In genomic region chr2:122863343-122863970, GRCm38 (mm10) we compare ENCODE assay signal across 16 mouse cellular contexts.
DNase-seq lines count a peak whose midpoint lies in the region; ATAC-seq and TF ChIP-seq lines count a peak whose summit lies in the region.
"Had no signal": no experiment of that assay in that cellular context is flagged by ENCODE, and none has a peak within 500 bp of the region (broad histone marks: within the 10 kb centered on the region; RNA-seq: fewer than 3 reads in every experiment).

No protein-coding gene starts in this region.

- H3K9ac ChIP-seq in forebrain, embryonic 12.5 days, result no peak overlapping the region
- no peak overlapping the region for H3K9ac ChIP-seq in forebrain, embryonic 16.5 days (replicated peaks; ENCODE audit: low read depth, low read length)
- H3K9ac ChIP-seq in hindbrain, embryonic 16.5 days (ENCODE audit: low read depth, low read length), result no peak overlapping the region
- no peak overlapping the region for H3K9ac ChIP-seq in midbrain, postnatal 0 days (replicated peaks; ENCODE audit: low read length, poor library complexity, severe bottlenecking)
- H3K9ac ChIP-seq: forebrain, embryonic 15.5 days; heart, embryonic 13.5 days; liver, postnatal 0 days had no signal

- ATAC-seq in forebrain, embryonic 12.5 days (ENCODE audit: low FRiP score), result peak; percentile 72; the same call in 1 of the 2 replicates
- ATAC-seq in forebrain, embryonic 16.5 days, result no peak
- peak; percentile 64; the same call in 1 of the 2 replicates for ATAC-seq in hindbrain, embryonic 16.5 days
- no peak for ATAC-seq in midbrain, postnatal 0 days (ENCODE audit: low FRiP score)
- ATAC-seq: forebrain, embryonic 15.5 days; intestine, embryonic 16.5 days; liver, postnatal 0 days had no signal

- H3K27ac ChIP-seq in forebrain, embryonic 12.5 days, result no peak overlapping the region
- H3K27ac ChIP-seq in forebrain, embryonic 16.5 days (ENCODE audit: low read length), result no peak overlapping the region
- H3K27ac ChIP-seq in hindbrain, embryonic 16.5 days (ENCODE audit: low read depth, low read length), result no peak overlapping the region
- no peak overlapping the region for H3K27ac ChIP-seq in midbrain, postnatal 0 days (ENCODE audit: low read depth, low read length)
- H3K27ac ChIP-seq: forebrain, embryonic 15.5 days; gastrocnemius, adult 2 months; heart, embryonic 13.5 days had no signal

- H3K9me3 ChIP-seq in forebrain, embryonic 12.5 days, result no peaks in the 10 kb centered on the region
- H3K9me3 ChIP-seq in forebrain, embryonic 16.5 days (ENCODE audit: control insufficient read depth, low read length), result no peaks in the 10 kb centered on the region
- no peaks in the 10 kb centered on the region for H3K9me3 ChIP-seq in hindbrain, embryonic 16.5 days (ENCODE audit: control insufficient read depth, low read length)
- H3K9me3 ChIP-seq in midbrain, postnatal 0 days (ENCODE audit: low read length), result no peaks in the 10 kb centered on the region
- H3K9me3 ChIP-seq: forebrain, embryonic 15.5 days; heart, embryonic 13.5 days had no signal

- no peaks in the 10 kb centered on the region for H3K36me3 ChIP-seq in forebrain, embryonic 12.5 days (replicated peaks)
- no peaks in the 10 kb centered on the region for H3K36me3 ChIP-seq in forebrain, embryonic 16.5 days (ENCODE audit: control insufficient read depth, insufficient read depth)
- no peaks in the 10 kb centered on the region for H3K36me3 ChIP-seq in hindbrain, embryonic 16.5 days (ENCODE audit: control insufficient read depth, insufficient read depth, low read length)
- no peaks in the 10 kb centered on the region for H3K36me3 ChIP-seq in midbrain, postnatal 0 days (ENCODE audit: insufficient read depth, low read length)
- H3K36me3 ChIP-seq: forebrain, embryonic 15.5 days; heart, embryonic 13.5 days had no signal

- H3K27me3 ChIP-seq in forebrain, embryonic 12.5 days, result no peaks in the 10 kb centered on the region
- H3K27me3 ChIP-seq in forebrain, embryonic 16.5 days (replicated peaks; ENCODE audit: control insufficient read depth, insufficient read depth, low read length), result no peaks in the 10 kb centered on the region
- no peaks in the 10 kb centered on the region for H3K27me3 ChIP-seq in hindbrain, embryonic 16.5 days (replicated peaks; ENCODE audit: control insufficient read depth, insufficient read depth, low read length)
- H3K27me3 ChIP-seq in midbrain, postnatal 0 days (ENCODE audit: insufficient read depth, low read length), result no peaks in the 10 kb centered on the region
- H3K27me3 ChIP-seq: forebrain, embryonic 15.5 days; heart, embryonic 13.5 days had no signal

- H3K4me2 ChIP-seq in forebrain, embryonic 12.5 days, result no peak overlapping the region
- H3K4me2 ChIP-seq in forebrain, embryonic 16.5 days (ENCODE audit: low read length), result no peak overlapping the region
- no peak overlapping the region for H3K4me2 ChIP-seq in hindbrain, embryonic 16.5 days (ENCODE audit: low read length)
- peak overlapping the region; percentile 20 for H3K4me2 ChIP-seq in midbrain, postnatal 0 days (ENCODE audit: low read depth, low read length, poor library complexity, severe bottlenecking)
- H3K4me2 ChIP-seq: forebrain, embryonic 15.5 days; heart, embryonic 13.5 days had no signal

- H3K4me1 ChIP-seq in forebrain, embryonic 12.5 days, result no peaks in the 10 kb centered on the region
- H3K4me1 ChIP-seq in forebrain, embryonic 16.5 days (replicated peaks; ENCODE audit: control insufficient read depth, insufficient read depth, low read length), result no peaks in the 10 kb centered on the region
- no peaks in the 10 kb centered on the region for H3K4me1 ChIP-seq in hindbrain, embryonic 16.5 days (ENCODE audit: control insufficient read depth, insufficient read depth, low read depth, low read length)
- H3K4me1 ChIP-seq in midbrain, postnatal 0 days (ENCODE audit: insufficient read depth, low read length), result no peaks in the 10 kb centered on the region
- H3K4me1 ChIP-seq: forebrain, embryonic 15.5 days; heart, embryonic 13.5 days had no signal

- H3K4me3 ChIP-seq in forebrain, embryonic 12.5 days (replicated peaks), result no peak overlapping the region
- H3K4me3 ChIP-seq in forebrain, embryonic 16.5 days (replicated peaks; ENCODE audit: low read length), result no peak overlapping the region
- H3K4me3 ChIP-seq in hindbrain, embryonic 16.5 days (ENCODE audit: low read length), result no peak overlapping the region
- H3K4me3 ChIP-seq in midbrain, postnatal 0 days (ENCODE audit: low read depth, low read length), result no peak overlapping the region
- H3K4me3 ChIP-seq: forebrain, embryonic 15.5 days; gastrocnemius, adult 2 months; heart, embryonic 13.5 days had no signal

- no peak for TF ChIP-seq CTCF in brain, embryonic 14.5 days (IDR thresholded peaks at IDR 0.05; ENCODE audit: borderline replicate concordance, extremely low read depth, insufficient read depth, insufficient read length)
- peak; percentile 31 for TF ChIP-seq CTCF in midbrain, postnatal 0 days (IDR thresholded peaks at IDR 0.05)

- DNase-seq in brain, embryonic 14.5 days (ENCODE audit: low read depth), result peak; percentile 58
- DNase-seq in midbrain, postnatal 0 days (ENCODE audit: low spot score), result peak; percentile 27
- DNase-seq in urinary bladder, postnatal 25 days (ENCODE audit: low spot score), result no peak
- DNase-seq in urinary bladder, postnatal 4 days (ENCODE audit: low spot score in 2 of 2), result no peak
- DNase-seq: gastrocnemius, adult 2 months; heart, postnatal 36 days; liver; liver, postnatal 0 days; right cerebral cortex, adult 18-20 months; thymus, adult 2 months had no signal

- 80% methylated on average over 15 of the region's 15 CpGs for WGBS in forebrain, embryonic 12.5 days
- WGBS in forebrain, embryonic 16.5 days, result 78% methylated on average over 15 of the region's 15 CpGs
- WGBS in hindbrain, embryonic 16.5 days, result 56% methylated on average over 15 of the region's 15 CpGs
- 51% methylated on average over 15 of the region's 15 CpGs for WGBS in midbrain, postnatal 0 days

- no peak for TF ChIP-seq POLR2A in brain, embryonic 14.5 days (IDR thresholded peaks at IDR 0.05; ENCODE audit: borderline replicate concordance, extremely low read depth, insufficient read depth, insufficient read length, poor library complexity, severe bottlenecking)

Comparison
In these comparisons a context has a peak if more than half of its experiments do, and no peak if none do; other contexts are left out.
1. ATAC-seq: peak in forebrain, embryonic 12.5 days (single experiment) and hindbrain, embryonic 16.5 days (single experiment); none in forebrain, embryonic 16.5 days (single experiment) and midbrain, postnatal 0 days (single experiment).
2. DNase-seq: peak in brain, embryonic 14.5 days (single experiment) and midbrain, postnatal 0 days (single experiment); none in urinary bladder, postnatal 25 days (single experiment) and urinary bladder, postnatal 4 days (0 of 2).